Mouse (Mus musculus) liver, embryonic 18 days (tissue): ENCODE measurements around the gene Gemin2. TPM values are rescaled to one million over a fixed set of nuclear protein-coding genes. Genes with fewer than 3 reads are reported as not detected.

Experiments
- polyA plus RNA-seq: library from polyadenylated mRNA; depleted of rRNA; stranded (reverse); fragments of >200 nt; gene quantifications from 2 replicates; pipeline ENCODE4 v1.2.3, GENCODE M21; 2012; rRNA removed

Gene Gemin2
- polyA plus RNA-seq: 11.7 and 13.8 TPM in 2 replicates

DNA sequence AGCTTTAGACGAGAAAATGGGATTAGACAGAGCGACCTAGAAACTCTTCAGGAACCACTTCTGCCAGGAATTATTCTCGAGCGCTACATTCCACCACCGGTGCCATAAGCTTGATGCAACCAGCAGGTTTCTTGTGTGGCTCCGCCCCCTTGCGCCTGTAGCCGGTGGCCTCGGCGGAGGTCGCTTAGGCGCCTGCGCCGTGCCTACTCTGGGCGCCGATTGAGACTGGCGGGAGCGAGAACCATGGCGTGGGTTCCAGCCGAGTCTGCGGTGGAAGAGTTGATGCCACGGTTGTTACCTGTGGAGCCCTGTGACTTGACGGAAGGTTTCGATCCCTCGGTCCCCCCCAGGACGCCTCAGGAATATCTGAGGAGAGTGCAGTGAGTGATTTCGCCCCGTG, at the start of gene Gemin2:
TSS of gene Gemin2 (plus strand) at position 160 of the 400 bp plus-strand sequence.

DNA sequence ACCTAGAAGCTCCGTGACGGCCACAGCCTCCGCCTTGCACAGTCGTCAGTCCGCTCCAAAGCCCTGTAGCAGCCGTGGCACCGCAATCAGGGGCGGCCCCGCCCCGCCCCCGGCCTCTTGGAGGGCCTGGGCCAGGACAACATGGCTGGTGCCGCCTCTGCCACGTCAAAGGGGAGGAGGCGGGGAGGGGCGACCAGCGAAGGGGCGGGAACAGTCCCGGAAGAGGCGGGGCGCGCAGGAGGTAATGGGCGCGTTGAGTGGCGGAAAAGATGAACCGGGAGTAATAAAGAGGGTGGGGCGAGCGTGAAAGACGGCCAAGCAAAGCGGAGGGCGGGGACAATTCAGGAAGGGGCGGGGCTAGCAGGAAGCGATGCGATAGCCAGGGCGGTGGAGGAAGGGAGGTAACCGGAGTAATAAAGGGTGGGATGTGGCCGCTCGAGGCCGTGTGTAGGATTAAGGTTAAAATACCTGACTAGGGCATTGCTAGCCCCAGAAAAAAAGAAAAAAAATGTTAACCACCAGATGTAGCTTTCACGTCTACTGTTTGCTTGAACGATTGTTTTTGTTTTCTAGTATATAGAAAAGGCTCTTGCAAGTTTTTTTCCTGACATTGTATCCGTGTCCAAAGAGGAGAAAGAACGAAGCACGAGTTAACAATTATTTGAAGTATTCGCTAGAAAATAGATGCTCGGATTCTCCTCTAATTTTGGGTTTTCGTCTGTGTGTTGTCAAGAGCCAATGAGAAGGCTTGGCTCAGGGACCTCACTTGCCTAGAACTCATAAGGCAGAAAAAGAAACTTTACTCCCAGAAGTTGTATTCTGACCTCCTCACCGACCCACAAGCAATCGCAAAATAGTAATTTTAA, 1.1 kb upstream of the Gemin2 start, which contains the start of gene Sec23a:
TSS of gene Sec23a (minus strand) at position 174 of the 866 bp plus-strand sequence.

DNA sequence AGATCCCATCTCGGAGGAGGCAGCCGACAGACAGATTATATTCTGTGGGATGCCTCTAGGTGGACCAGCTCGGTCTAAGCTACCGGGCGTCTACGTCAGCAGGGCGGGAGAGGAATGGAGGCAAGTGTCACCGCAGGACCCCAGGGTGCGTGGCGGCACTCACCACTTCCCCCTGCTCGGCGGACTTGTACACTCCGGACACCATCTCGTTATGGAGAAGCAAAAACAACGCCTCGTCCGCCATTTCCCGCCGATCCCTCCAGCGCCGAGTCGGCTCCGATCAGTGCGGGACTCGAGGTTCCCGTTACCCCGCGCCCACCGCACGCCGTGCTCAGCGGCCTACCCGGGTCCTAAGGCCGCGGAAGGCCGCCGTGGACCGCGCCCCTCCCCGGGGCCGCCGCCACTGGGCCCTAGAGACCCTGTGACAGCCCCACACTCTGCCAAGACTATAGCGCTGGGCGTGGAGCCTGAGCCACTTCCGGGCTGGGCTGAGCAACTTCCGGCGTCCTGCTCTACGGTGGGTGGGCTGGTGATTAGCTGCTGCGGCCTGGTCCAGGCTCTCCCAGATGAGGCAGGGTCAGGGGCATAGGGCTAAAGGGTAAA, 47.9 kb downstream of the Gemin2 start, which contains the start of gene Trappc6b:
TSS of gene Trappc6b (minus strand) at position 480 of the 603 bp plus-strand sequence.

DNA sequence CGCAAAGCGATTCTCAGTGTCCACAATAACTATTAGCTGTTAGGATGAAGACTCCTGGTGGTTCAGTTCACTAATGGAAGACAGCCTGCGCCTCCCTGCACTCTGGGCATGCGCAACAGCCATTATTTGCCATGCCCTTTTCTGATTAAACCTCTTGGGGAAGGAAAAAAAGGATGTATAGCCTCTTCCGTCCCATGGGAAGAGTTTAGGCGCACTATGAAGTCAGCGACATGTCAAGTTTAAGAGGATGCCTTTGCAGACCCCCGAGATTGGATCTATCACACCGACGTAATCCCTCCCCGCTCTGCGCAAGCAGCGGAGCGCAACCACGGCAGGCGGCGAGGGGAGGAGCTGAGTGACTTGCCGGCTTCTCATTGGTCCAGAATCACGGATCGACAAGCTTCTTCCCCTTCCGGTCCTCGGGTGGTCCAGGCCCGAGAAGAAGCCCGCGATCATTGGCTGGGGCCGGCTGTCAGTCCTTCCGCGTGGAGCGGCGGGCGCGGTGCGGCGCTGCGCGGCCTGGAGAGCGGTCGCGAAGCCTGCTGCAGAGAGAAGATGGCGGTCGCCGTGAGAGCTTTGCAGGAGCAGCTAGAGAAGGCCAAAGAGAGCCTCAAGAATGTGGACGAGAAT, 53.4 kb downstream of the Gemin2 start, which contains the start of gene Pnn:
TSS of gene Pnn (plus strand) at position 437 of the 630 bp plus-strand sequence.

Other genes starting within 250 kb of the Gemin2 start
- gene Sec23a, start 1.4 kb upstream of the Gemin2 start, polyA plus RNA-seq: 22.6 and 23.4 TPM in 2 replicates
- 33.0 and 44.9 TPM in 2 replicates for gene Trappc6b, start 48.1 kb downstream of the Gemin2 start, polyA plus RNA-seq
- 31.9 and 39.2 TPM in 2 replicates for gene Pnn, start 53.5 kb downstream of the Gemin2 start, polyA plus RNA-seq
- 57.7 and 70.4 TPM in 2 replicates for gene Mia2, start 82.4 kb downstream of the Gemin2 start, polyA plus RNA-seq
- 5.6 and 6.3 TPM in 2 replicates for gene Fbxo33, start 206.3 kb downstream of the Gemin2 start, polyA plus RNA-seq